In genomic region chr14:33250215-33250939, GRCm38 (mm10) we compare ENCODE assay signal across 8 mouse cellular contexts. TPM values are rescaled to one million over a fixed set of nuclear protein-coding genes. Genes with fewer than 3 reads are reported as not detected.
DNase-seq lines count a peak whose midpoint lies in the region; ATAC-seq and TF ChIP-seq lines count a peak whose summit lies in the region.

No protein-coding gene starts in this region.

- DNase-seq in right cerebral cortex, adult 18-20 months, result peak; percentile 10
- DNase-seq in right cerebral cortex, postnatal 36 days (ENCODE audit: low spot score in 2 of 2), result no peak
- DNase-seq in embryo, embryonic 11 days, result peak; percentile 78
- DNase-seq in heart, adult 8-10 months (ENCODE audit: low spot score), result peak; percentile 33
- peak; percentile 24 to 42 for DNase-seq in kidney, adult 8-10 months
- peak; percentile 23 for DNase-seq in lung, postnatal 0 days (ENCODE audit: low spot score)
- DNase-seq in retina, postnatal 1 day, result peak; percentile 67
- DNase-seq in thymus, postnatal 10 days (ENCODE audit: low spot score in 2 of 2), result no peak

- H3K4me3 ChIP-seq in lung, postnatal 0 days (ENCODE audit: low read depth, low read length), result peak overlapping the region; percentile 23

- no peaks in the 10 kb centered on the region for H3K36me3 ChIP-seq in lung, postnatal 0 days (ENCODE audit: insufficient read depth, low read length)

- H3K27me3 ChIP-seq in lung, postnatal 0 days (replicated peaks; ENCODE audit: insufficient read depth, low read length), result peaks cover 5% of the 10 kb centered on the region; the same call in 1 of the 2 replicates

- H3K27ac ChIP-seq in lung, postnatal 0 days (ENCODE audit: low read length), result no peak overlapping the region

- H3K4me1 ChIP-seq in lung, postnatal 0 days (ENCODE audit: insufficient read depth, low read depth, low read length), result no peaks in the 10 kb centered on the region; the same call in 1 of the 2 replicates

- no peaks in the 10 kb centered on the region for H3K9me3 ChIP-seq in lung, postnatal 0 days (ENCODE audit: low read length)

- TF ChIP-seq CTCF in lung, postnatal 0 days (IDR thresholded peaks at IDR 0.05), result no peak

- TF ChIP-seq EP300 in lung, postnatal 0 days (IDR thresholded peaks at IDR 0.05), result no peak

- 4% methylated on average over 30 of the region's 30 CpGs for whole genome bisulfite sequencing in lung, postnatal 0 days

- peak; percentile 31 for ATAC-seq in lung, postnatal 0 days

- H3K9ac ChIP-seq in lung, postnatal 0 days (replicated peaks; ENCODE audit: low read depth), result no peak overlapping the region

- peak overlapping the region; percentile 53 for H3K4me2 ChIP-seq in lung, postnatal 0 days (replicated peaks; ENCODE audit: low read depth, low read length)

RNA-seq across cellular contexts. Expression of gene Arhgap22, which starts 36.6 kb away (rescaled TPM):
- 1 to 10 TPM in 3 of 4 experiments, under 1 TPM in 1; 0.65 to 2.4 (median 1.2) TPM for total RNA-seq in heart, adult 8-10 months (2022)
- polyA plus RNA-seq in lung, postnatal 0 days (2015; fragmentation: Nextera tagmentation; extraction: Ambion mirVana), result 29.5 and 30.2 TPM in 2 replicates

Comparison
In these comparisons a context has a peak if more than half of its experiments do, and no peak if none do; other contexts are left out.
1. DNase-seq: peak in right cerebral cortex, adult 18-20 months (single experiment), embryo, embryonic 11 days (single experiment), heart, adult 8-10 months (single experiment), kidney, adult 8-10 months (2 of 2), lung, postnatal 0 days (single experiment) and retina, postnatal 1 day (single experiment); none in right cerebral cortex, postnatal 36 days (0 of 2) and thymus, postnatal 10 days (0 of 2).